Mouse (Mus musculus) CH12.LX (cell line): ENCODE measurements around the gene Supt7l.

Experiments used
- EP300 ChIP-seq: IDR thresholded peaks from 2 replicates; pipeline ENCODE4 v1.6.1; 2011; ENCODE audit warnings: low read length, improper control_type of control experiment
- TBP ChIP-seq: conservative IDR thresholded peaks from 2 replicates; pipeline ENCODE4 v1.6.1; 2011; ENCODE audit warnings: low read depth, low read length, improper control_type of control experiment

DNA sequence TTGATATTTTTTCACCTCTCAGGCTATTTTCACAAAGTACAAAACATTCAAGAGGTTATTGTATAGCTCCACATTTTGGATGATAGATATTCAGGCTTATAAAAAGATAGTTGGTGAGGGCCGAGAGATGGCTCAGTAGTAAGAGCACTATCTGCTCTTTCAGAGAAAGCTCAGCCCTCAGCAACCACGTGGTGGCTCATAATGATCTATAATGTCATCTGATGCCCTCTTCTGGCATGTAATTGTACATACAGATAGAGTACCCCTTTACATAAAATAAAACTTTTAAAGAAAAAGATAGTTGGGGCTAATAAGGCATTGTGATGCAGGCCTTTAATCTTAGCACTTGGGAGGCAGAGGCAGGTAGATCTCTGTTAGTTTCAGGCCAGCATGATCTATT lies 953 bp upstream of the Supt7l start:
- TF ChIP-seq TBP: no peak
- TF ChIP-seq EP300: no peak
